Mouse (Mus musculus) heart, adult 9 months (tissue): ENCODE results near the gene Gm10800.
"Not testable (repeated sequence)": the region's sequence is repeated elsewhere in the genome, so short reads cannot be mapped to it uniquely, and the experiment has no call there.

Source experiments
- DNase-seq, 2 experiments: peaks; one replicate each; pipeline ENCODE4 v3.0.0; 2022; ENCODE audit warnings: low spot score in 2 of 2

Gene Gm10800

DNA sequence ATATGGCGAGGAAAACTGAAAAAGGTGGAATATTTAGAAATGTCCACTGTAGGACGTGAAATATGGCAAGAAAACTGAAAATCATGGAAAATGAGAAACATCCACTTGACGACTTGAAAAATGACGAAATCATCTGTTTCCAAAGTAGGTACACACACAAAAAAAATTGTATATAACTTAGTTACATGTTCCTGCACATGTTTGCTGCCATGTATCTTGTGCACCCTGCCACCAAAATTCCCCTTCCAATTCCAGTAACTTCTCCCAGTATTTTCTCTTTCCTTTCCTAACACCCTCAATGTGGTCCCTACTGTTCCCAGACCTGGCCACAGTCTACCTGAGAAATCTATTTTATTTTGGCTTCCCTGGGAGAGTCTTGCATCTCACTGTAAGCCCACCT lies at the start of gene Gm10800:
Gene Gm10800 (minus strand): TSS at position 101 of the 400 bp plus-strand sequence.
- DNase-seq: not testable (repeated sequence)

DNA sequence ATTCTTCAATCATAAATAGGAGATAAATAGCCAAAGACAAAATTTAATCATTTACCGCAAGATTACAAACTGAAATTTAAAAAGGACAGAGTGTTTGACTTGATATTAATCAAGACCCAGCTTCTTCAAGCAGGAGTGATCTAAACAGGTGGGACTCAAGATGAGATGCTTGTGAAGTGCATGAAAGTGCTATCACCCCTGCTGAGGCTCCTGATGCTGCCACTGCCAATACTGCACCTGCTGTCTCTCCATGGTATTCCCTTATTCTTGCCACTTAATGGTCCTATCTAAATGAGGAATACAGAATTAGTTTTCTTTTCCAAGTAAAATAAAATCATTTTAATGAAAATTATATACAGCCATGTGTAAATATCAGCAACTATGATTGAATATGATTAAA lies 30.4 kb upstream of the Gm10800 start:
- no peak for DNase-seq

DNA sequence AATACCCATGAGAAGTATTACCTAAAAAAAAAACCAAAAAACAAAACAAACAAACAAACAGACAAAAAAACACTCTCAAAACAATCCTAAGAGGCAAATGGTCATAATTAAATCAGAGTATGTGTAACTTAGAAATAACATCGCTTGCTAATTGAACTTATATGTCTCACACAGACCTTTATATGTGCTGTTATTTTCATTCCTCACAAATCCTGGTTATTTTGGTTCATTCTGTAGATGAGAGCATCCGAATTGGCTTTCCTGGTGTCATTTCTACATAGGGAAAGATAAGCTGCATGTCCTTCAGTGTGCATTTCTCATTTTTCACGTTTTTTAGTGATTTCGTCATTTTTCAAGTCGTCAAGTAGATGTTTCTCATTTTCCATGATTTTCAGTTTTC lies 5.2 kb downstream of the Gm10800 start, which contains the start of gene Gm10801:
Gene Gm10801 (plus strand): TSS at position 301 of the 400 bp plus-strand sequence.
- not testable (repeated sequence) for DNase-seq
